Mouse (Mus musculus): Measurements from ENCODE around the gene Wdr61.

GRCm38 (mm10) chr9:54736284-54736701 is 2.0 kb upstream of the Wdr61 start:
- TF ChIP-seq CTCF (IDR thresholded peaks at IDR 0.05; ENCODE audit: borderline replicate concordance, control insufficient read depth, extremely low read depth, insufficient read depth, low read length, poor library complexity), result no peak
- TF ChIP-seq POLR2A (IDR thresholded peaks at IDR 0.05; ENCODE audit: control insufficient read depth, extremely low read depth, insufficient read depth, low read length, poor library complexity), result no peak

All from thymus, adult 2 months (tissue).